Mouse (Mus musculus) liver, postnatal 0 days (tissue): ENCODE measurements around the gene Ttc38.

ENCODE experiments used
- CTCF ChIP-seq: sonication (generic); IDR thresholded peaks from 2 replicates; pipeline ENCODE4 v1.5.1; 2016; ENCODE audit warnings: antibody characterized with exemption, low read depth
- EP300 ChIP-seq: IDR thresholded peaks from 2 replicates; pipeline ENCODE4 v1.6.1; 2016; ENCODE audit warnings: antibody characterized with exemption, low read depth, mild to moderate bottlenecking

- TF ChIP-seq CTCF (no peak), EP300 (no peak)
Observed at GRCm38 (mm10) chr15:85791449-85791848, 40.7 kb upstream of the Ttc38 start.
